Mouse (Mus musculus): ENCODE results near the gene Caml. TPM values are rescaled to one million over a fixed set of nuclear protein-coding genes. Genes with fewer than 3 reads are reported as not detected.
"Not testable (repeated sequence)": the region's sequence is repeated elsewhere in the genome, so short reads cannot be mapped to it uniquely, and the experiment has no call there.

Gene Caml
- 71.8 and 77.7 TPM in 2 replicates for polyA plus RNA-seq (2015; fragmentation: Nextera tagmentation; extraction: Ambion mirVana)

DNA sequence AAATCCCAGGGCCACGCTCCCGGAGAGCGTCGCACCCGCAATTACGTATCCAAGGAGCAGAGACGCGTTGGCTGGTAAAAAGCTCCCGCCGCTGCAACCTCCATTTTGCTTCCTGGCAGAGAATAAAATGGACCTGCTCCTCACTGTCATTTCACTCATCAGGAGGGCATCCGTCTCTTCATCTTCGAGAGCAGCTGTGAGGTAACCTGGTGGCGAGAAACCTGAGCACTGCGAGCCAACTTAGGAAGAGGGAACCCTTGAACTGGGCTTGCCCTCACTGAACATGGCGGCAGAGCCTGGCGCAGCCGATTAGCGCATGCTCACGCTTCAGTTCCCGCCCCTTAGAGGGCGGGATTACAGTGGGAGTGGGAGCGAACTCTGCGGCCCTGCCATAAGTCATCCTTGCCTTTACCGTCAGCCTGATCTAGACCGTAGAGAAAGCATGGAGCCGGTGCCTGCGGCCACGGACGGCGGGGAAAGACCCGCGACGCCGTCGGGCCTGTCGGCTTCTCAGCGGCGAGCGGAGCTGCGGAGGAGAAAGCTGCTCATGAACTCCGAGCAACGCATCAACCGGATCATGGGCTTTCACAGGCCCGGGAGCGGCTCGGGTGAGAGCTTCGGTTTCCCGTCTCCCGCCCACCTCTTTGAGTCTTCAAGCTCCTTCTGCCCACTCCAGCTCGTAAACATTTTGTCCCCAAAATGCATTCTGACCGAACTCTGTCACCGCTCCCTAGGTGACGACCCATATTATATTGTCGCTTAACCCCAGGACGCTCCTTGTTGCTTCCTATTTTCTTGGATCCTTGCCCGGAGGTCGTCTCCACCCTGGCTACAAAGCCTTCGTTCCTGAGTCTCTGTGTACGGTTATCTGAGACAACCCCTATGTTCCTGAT, at the start of gene Caml:
Caml (plus strand) TSS at position 357 of the 893 bp plus-strand sequence.
- H3K4me1 ChIP-seq, result peaks cover 23% of the 10 kb centered on the region
- no peaks in the 10 kb centered on the region for H3K9me3 ChIP-seq
- peak; percentile 98 for ATAC-seq (ENCODE audit: low FRiP score, low read depth)
- peak within 1 kb of the TSS; percentile 70 for H3K4me3 ChIP-seq
- peak within 1 kb of the TSS; percentile 87 for H3K4me2 ChIP-seq (replicated peaks)
- peak within 1 kb of the TSS; percentile 75 for H3K27ac ChIP-seq
- H3K9ac ChIP-seq, result peak within 1 kb of the TSS; percentile 80
- peaks cover 29% of the 10 kb centered on the region for H3K36me3 ChIP-seq
- H3K27me3 ChIP-seq, result no peaks in the 10 kb centered on the region
- under 1% methylated on average over 59 of the region's 59 CpGs for WGBS

DNA sequence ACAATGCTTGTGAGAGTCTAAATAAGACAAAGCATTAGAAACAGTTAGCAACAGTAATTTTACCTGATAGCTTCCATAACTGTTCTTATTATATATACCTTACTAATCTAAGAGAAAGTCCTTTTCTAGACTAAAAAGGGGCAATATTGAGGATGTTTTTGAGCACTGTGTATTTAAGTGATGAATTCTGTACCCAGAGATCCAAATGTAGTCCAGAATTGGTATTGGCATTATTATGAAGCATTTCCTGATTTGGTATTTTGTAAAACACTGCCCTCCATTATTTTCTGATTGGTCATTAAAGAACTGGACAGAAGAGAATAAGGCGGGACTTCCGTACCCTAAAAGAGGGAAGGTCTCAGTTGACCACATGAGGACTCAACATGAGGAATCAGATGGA, 49.4 kb upstream of the Caml start, which contains the start of gene Tmed9:
Tmed9 (plus strand) TSS at position 301 of the 400 bp plus-strand sequence.
- Histone ChIP-seq H3K36me3 (peaks cover 4% of the 10 kb centered on the region; the same call in 1 of the 2 replicates), H3K27me3 (no peaks in the 10 kb centered on the region), H3K4me3 (no peak within 1 kb of the TSS), H3K9ac (no peak within 1 kb of the TSS), H3K27ac (no peak within 1 kb of the TSS), H3K4me2 (replicated peaks) (no peak within 1 kb of the TSS), H3K9me3 (peaks cover 6% of the 10 kb centered on the region), H3K4me1 (peaks cover 18% of the 10 kb centered on the region)
- 96% methylated on average over 2 of the region's 2 CpGs for WGBS
- ATAC-seq (ENCODE audit: low FRiP score, low read depth), result no peak

DNA sequence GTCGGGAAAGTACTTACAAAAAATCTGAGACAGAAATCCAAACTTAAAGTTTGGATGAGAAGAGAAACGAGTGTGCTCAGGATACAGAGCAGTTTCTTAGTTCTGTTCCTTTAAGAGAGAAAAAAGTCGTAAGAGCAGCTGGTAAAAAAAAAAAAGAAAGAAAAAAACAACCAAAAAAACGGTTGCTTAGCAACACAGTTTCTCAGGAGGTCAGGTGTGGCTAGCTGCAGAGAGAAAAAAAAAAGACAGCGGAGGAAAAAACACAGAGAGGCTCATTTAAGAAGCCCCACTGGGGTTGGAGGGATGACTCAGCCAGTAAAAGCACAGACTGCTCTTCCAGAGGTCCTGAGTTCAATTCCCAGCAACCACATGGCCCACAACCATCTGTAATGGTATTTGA, 48.5 kb upstream of the Caml start:
- Histone ChIP-seq H3K4me2 (replicated peaks) (no peak overlapping the region), H3K9ac (no peak overlapping the region), H3K9me3 (peaks cover 6% of the 10 kb centered on the region), H3K27me3 (no peaks in the 10 kb centered on the region), H3K4me1 (peaks cover 13% of the 10 kb centered on the region), H3K36me3 (peaks cover 4% of the 10 kb centered on the region; the same call in 1 of the 2 replicates), H3K27ac (no peak overlapping the region), H3K4me3 (no peak overlapping the region)
- ATAC-seq (ENCODE audit: low FRiP score, low read depth), result no peak
- WGBS, result 58% methylated on average over 5 of the region's 5 CpGs

DNA sequence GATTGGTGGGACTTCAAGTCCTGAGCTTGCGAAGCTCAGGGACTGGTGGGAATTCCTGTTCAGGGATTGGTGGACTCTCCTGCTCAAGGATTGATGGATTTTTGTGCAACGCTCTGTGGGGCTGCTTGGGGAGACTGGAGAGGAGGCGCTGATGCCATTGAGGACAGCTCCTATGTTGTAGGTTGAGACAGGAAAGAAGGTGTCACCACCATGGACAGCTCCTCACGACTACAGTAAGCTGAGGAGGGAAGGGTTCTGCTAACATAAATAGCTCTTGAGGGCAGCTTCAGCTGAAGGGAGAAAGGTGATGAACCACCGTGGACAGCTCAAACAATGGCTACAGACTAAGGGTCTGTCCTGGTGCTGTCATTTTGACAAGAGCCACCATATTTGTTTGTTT, 46.9 kb upstream of the Caml start:
- H3K27me3 ChIP-seq, result no peaks in the 10 kb centered on the region
- peaks cover 6% of the 10 kb centered on the region for H3K9me3 ChIP-seq
- no peak overlapping the region for H3K4me2 ChIP-seq (replicated peaks)
- no peak overlapping the region for H3K27ac ChIP-seq
- H3K4me3 ChIP-seq, result no peak overlapping the region
- WGBS, result 63% methylated on average over 5 of the region's 5 CpGs
- no peak for ATAC-seq (ENCODE audit: low FRiP score, low read depth)
- peaks cover 6% of the 10 kb centered on the region for H3K4me1 ChIP-seq
- H3K9ac ChIP-seq, result no peak overlapping the region
- peaks cover 4% of the 10 kb centered on the region; the same call in 1 of the 2 replicates for H3K36me3 ChIP-seq

DNA sequence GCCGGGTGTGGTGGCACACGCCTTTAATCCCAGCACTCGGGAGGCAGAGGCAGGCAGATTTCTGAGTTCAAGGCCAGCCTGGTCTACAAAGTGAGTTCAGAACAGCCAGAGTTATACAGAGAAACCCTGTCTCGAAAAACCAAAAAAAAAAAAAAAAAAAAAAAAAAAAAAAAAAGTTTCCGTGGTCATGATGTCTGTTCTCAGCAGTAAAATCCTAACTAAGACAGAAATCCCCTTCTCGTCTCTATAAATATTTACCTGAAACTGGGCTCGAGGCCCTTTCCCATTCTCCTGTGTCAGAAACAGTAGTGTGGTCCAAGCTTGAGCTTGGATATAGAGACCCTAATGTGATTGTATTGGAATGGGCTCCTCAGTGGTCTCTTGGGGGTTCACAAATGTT, 45.9 kb upstream of the Caml start:
- H3K9ac ChIP-seq; H3K27ac ChIP-seq; H3K4me1 ChIP-seq; ATAC-seq (ENCODE audit: low FRiP score, low read depth); H3K9me3 ChIP-seq; H3K36me3 ChIP-seq; H3K4me2 ChIP-seq (replicated peaks); H3K27me3 ChIP-seq; H3K4me3 ChIP-seq: not testable (repeated sequence)
- 82% methylated on average over 7 of the region's 7 CpGs for WGBS

DNA sequence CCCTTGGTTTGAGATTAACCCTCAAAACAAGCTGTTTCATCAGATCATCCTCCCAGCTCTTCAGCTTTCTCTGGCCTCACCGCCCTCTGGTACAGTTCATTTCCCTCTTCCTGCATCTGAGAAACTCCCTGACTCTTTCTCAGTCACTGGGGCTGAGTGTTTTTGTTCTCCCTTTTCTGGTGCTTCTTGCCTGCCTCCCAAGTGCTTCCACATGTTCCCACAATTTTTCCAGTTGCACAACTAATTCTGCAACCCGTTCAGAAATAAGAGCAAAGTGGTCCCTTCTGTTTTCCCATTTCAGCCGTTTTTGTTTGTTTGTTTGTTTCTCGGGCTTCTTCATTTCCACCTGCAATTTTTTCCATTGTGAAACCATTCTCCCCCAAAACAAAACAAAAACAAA, 44.7 kb upstream of the Caml start:
- Histone ChIP-seq H3K4me2 (replicated peaks) (no peak overlapping the region), H3K4me1 (no peaks in the 10 kb centered on the region), H3K36me3 (peaks cover 4% of the 10 kb centered on the region; the same call in 1 of the 2 replicates), H3K27ac (no peak overlapping the region), H3K4me3 (no peak overlapping the region), H3K9ac (no peak overlapping the region), H3K27me3 (no peaks in the 10 kb centered on the region; the same call in 1 of the 2 replicates), H3K9me3 (peaks cover 6% of the 10 kb centered on the region)
- 75% methylated on average over 4 of the region's 4 CpGs for WGBS
- ATAC-seq (ENCODE audit: low FRiP score, low read depth), result no peak

DNA sequence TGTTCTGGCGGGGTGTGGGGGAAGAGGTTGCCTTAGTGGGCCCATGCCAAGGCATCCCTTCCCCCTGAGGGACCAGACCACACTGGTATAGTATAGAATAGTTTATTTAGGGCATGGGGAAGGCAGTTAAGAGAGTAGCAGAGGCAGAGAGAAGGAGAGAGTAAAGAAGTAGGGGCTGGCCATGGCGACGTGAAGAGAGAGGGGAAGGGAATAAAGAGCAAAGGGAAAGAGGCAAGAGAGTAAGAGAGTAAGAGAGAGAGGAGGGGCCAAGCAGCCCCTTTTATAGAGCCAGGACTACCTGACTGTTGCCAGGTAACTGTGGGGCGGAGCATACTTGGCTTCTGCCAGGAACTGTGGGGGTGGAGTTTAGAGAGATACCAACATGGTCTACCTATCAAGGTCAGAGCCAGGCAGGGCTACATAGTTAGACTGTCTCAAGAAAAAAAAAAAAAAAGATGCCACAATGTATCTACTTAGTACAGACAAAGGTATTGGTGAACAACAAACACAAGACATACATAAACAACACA, 30.8 kb upstream of the Caml start:
- H3K9ac ChIP-seq, result no peak overlapping the region
- WGBS, result 71% methylated on average over 4 of the region's 4 CpGs
- no peaks in the 10 kb centered on the region for H3K9me3 ChIP-seq
- no peak overlapping the region for H3K27ac ChIP-seq
- peaks cover 28% of the 10 kb centered on the region for H3K36me3 ChIP-seq
- peaks cover 11% of the 10 kb centered on the region for H3K4me1 ChIP-seq
- no peaks in the 10 kb centered on the region for H3K27me3 ChIP-seq
- no peak overlapping the region for H3K4me2 ChIP-seq (replicated peaks)
- ATAC-seq (ENCODE audit: low FRiP score, low read depth), result peak; percentile 21; the same call in 1 of the 2 replicates
- no peak overlapping the region for H3K4me3 ChIP-seq

DNA sequence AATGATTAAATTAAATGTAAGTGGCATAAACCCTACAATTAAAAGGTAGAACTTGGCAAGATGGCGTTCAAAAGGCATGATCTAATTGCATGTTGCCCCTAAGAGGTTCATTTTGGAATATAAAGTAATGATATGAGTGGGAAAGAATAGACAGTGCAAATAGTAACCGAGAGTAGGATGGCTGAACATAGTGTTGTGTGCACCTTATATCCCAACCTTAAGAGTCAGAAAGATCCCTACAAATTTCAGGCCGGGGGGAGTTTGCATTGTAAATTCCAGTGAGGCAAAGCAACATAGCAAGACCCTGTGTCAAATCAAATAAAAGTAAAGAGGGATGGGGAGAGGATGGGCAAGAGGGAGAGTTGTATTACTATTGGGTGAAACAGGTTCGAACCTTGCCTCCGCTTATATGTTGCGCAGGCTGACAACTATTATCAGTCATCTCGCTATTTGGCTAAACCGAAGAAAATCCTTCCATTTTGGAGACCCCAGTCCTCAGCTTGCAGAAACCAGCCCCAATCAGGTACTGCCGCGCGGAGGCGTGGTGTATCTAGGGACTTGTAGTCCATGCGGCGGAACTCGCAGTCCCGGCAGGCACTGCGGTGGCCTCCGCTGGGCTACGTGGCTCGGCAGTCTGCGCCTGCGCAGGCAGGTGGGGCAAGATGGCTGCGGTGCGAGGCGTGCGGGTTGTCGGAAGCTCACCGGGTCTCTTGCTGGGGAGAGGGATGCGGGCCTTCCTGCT, 30.1 kb upstream of the Caml start:
- Histone ChIP-seq H3K27ac (peak overlapping the region; percentile 58; the same call in 1 of the 2 replicates), H3K27me3 (no peaks in the 10 kb centered on the region), H3K4me1 (peaks cover 11% of the 10 kb centered on the region), H3K4me2 (replicated peaks) (peak overlapping the region; percentile 74), H3K36me3 (peaks cover 35% of the 10 kb centered on the region), H3K4me3 (peak overlapping the region; percentile 83), H3K9ac (peak overlapping the region; percentile 92), H3K9me3 (no peaks in the 10 kb centered on the region)
- 6% methylated on average over 29 of the region's 29 CpGs for WGBS
- peak; percentile 99 for ATAC-seq (ENCODE audit: low FRiP score, low read depth)

DNA sequence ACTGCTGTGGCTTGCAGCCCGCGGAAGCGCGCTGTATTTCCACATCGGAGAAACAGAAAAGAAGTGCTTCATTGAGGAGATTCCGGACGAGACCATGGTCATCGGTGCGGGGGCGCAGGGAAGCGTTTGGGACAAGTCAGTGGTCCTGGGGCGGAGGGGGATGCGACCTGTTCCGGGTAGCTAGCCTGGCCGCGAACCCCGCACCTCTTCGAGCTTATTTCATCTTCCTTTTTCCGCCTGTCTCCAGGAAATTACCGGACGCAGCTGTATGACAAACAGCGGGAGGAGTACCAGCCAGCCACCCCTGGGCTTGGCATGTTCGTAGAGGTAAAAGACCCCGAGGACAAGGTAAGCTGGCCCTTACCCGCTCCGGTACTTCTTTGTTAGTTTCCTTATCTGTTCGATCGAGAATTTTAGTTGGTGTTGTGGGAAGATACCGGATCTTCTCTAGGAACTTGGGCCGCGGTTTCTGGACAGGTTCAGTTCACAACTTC, 29.5 kb upstream of the Caml start:
- H3K36me3 ChIP-seq, result peaks cover 41% of the 10 kb centered on the region
- under 1% methylated on average over 31 of the region's 31 CpGs for WGBS
- peak overlapping the region; percentile 92 for H3K9ac ChIP-seq
- H3K27ac ChIP-seq, result peak overlapping the region; percentile 58; the same call in 1 of the 2 replicates
- no peaks in the 10 kb centered on the region for H3K27me3 ChIP-seq
- H3K9me3 ChIP-seq, result no peaks in the 10 kb centered on the region
- H3K4me2 ChIP-seq (replicated peaks), result peak overlapping the region; percentile 74
- H3K4me1 ChIP-seq, result peaks cover 11% of the 10 kb centered on the region
- peak; percentile 41 for ATAC-seq (ENCODE audit: low FRiP score, low read depth)
- peak overlapping the region; percentile 83 for H3K4me3 ChIP-seq

DNA sequence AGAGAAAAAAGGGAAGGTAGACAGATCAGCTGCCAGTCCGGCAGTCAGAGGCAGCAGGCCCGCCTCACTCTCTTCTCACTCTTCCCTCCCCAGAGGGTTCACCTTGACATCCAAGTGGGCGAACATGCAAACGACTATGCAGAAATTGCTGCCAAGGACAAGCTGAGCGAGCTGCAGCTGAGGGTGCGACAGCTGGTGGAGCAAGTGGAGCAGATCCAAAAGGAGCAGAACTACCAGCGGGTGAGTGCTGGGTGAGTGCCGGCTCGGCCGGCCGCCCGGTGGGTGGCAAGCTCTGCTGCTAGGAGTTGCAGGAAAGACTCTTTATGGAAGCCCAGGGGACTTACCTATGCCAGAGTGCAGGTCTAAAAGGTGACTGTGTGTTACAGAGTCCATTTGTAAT, 27.4 kb upstream of the Caml start:
- no peak for ATAC-seq (ENCODE audit: low FRiP score, low read depth)
- H3K4me3 ChIP-seq, result no peak overlapping the region
- no peak overlapping the region for H3K27ac ChIP-seq
- peaks cover 16% of the 10 kb centered on the region for H3K4me1 ChIP-seq
- no peak overlapping the region for H3K9ac ChIP-seq
- peaks cover 43% of the 10 kb centered on the region for H3K36me3 ChIP-seq
- no peak overlapping the region for H3K4me2 ChIP-seq (replicated peaks)
- 93% methylated on average over 12 of the region's 12 CpGs for WGBS
- no peaks in the 10 kb centered on the region for H3K27me3 ChIP-seq
- no peaks in the 10 kb centered on the region for H3K9me3 ChIP-seq

DNA sequence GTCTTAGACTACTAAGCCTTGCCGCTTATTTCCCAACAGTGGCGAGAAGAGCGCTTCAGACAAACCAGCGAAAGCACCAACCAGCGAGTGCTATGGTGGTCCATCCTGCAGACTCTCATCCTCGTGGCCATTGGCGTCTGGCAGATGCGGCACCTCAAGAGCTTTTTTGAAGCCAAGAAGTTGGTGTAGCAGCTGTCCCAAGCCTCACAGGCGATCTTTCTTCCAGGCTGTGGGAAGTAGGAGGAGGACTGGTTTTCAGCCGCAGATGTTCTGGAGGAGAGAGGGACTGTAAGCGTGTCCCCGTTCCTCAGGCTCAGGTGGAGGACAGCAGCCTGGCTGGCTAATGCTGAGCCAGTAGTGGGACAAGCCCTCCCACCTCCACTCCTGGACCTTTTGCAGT, 26.0 kb upstream of the Caml start:
- H3K4me1 ChIP-seq, result peaks cover 27% of the 10 kb centered on the region
- no peak for ATAC-seq (ENCODE audit: low FRiP score, low read depth)
- no peaks in the 10 kb centered on the region for H3K27me3 ChIP-seq
- no peak overlapping the region for H3K4me3 ChIP-seq
- H3K4me2 ChIP-seq (replicated peaks), result no peak overlapping the region
- 96% methylated on average over 12 of the region's 12 CpGs for WGBS
- H3K9ac ChIP-seq, result no peak overlapping the region
- no peaks in the 10 kb centered on the region for H3K9me3 ChIP-seq
- no peak overlapping the region for H3K27ac ChIP-seq
- H3K36me3 ChIP-seq, result peaks cover 43% of the 10 kb centered on the region
